Mouse (Mus musculus): ENCODE data around the gene Bspry. TPM values are rescaled to one million over a fixed set of nuclear protein-coding genes. Genes with fewer than 3 reads are reported as not detected.
A peak's percentile ranks its signal among the peaks of the same experiment; 100 is the strongest.
"Not testable (repeated sequence)": the region's sequence is repeated elsewhere in the genome, so short reads cannot be mapped to it uniquely, and the experiment has no call there.

Gene Bspry
- polyA plus RNA-seq, 1 experiment from 2014 or later: 0.20 TPM

DNA sequence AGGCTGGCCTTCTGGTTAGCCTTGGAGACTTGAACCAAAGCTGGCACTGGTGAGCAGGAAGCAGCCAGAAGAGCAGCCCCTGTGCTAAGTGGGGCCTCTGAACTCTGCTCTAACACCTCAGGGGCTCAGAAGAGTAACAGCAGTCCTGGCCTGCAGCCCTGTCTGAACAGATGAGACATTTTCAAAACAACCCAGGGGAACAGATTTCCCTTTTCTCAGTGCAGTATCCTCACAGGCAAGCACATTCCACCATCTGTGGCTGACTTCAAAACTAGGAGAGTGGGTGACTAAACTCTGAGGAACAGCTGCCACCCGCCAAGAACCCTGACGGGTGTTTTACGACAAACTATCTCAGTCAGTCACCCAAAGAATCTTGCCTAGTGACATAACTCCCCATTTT is 20.8 kb upstream of the Bspry start:
- no peak overlapping the region for H3K4me2 ChIP-seq
- 83% methylated on average over 3 of the region's 3 CpGs for WGBS (ENCODE audit: insufficient replicate concordance)
- no peak overlapping the region for H3K9ac ChIP-seq
- no peaks in the 10 kb centered on the region for H3K9me3 ChIP-seq (replicated peaks)
- H3K4me3 ChIP-seq (replicated peaks): no peak overlapping the region
- ATAC-seq (ENCODE audit: low read depth): no peak
- H3K27me3 ChIP-seq: no peaks in the 10 kb centered on the region
- H3K4me1 ChIP-seq (replicated peaks): no peaks in the 10 kb centered on the region
- DNase-seq: no peak
- H3K36me3 ChIP-seq: no peaks in the 10 kb centered on the region
- no peak overlapping the region for H3K27ac ChIP-seq

- no peak overlapping the region for H3K9ac ChIP-seq
- H3K4me3 ChIP-seq (replicated peaks): no peak overlapping the region
- no peak for ATAC-seq (ENCODE audit: low read depth)
- WGBS (ENCODE audit: insufficient replicate concordance): 83% methylated on average over 8 of the region's 8 CpGs
- H3K27me3 ChIP-seq: no peaks in the 10 kb centered on the region
- DNase-seq: no peak
- H3K9me3 ChIP-seq (replicated peaks): no peaks in the 10 kb centered on the region
- no peaks in the 10 kb centered on the region for H3K4me1 ChIP-seq (replicated peaks)
- H3K36me3 ChIP-seq: no peaks in the 10 kb centered on the region
- no peak overlapping the region for H3K27ac ChIP-seq
- H3K4me2 ChIP-seq: no peak overlapping the region
Observed at GRCm38 (mm10) chr4:62460348-62460747, 19.5 kb upstream of the Bspry start.

DNA sequence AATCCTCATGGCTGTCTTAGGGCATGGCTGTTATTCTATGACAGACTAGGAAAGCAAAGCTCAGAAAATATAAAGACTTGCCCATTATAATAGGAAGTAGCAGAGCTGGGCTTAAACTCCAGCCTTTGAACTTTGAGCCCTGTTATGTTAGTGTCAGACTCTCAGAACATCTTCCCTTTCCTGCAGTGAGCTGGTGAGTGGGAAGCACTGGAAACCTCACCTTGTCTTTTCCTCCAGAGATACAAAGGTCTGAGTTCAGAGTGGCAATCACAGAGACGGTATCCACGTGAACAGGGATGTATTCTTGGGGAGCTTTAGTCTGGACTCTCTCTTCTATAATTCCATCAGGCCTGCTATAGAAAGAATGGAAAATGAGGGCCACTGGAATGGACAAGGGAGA is 16.7 kb upstream of the Bspry start:
- Histone ChIP-seq H3K4me1 (replicated peaks) (no peaks in the 10 kb centered on the region), H3K27ac (no peak overlapping the region), H3K4me2 (no peak overlapping the region), H3K9ac (no peak overlapping the region), H3K27me3 (no peaks in the 10 kb centered on the region), H3K4me3 (replicated peaks) (no peak overlapping the region), H3K36me3 (no peaks in the 10 kb centered on the region), H3K9me3 (replicated peaks) (no peaks in the 10 kb centered on the region)
- DNase-seq (no peak), ATAC-seq (ENCODE audit: low read depth) (no peak)
- WGBS (ENCODE audit: insufficient replicate concordance): 70% methylated on average over 2 of the region's 2 CpGs

DNA sequence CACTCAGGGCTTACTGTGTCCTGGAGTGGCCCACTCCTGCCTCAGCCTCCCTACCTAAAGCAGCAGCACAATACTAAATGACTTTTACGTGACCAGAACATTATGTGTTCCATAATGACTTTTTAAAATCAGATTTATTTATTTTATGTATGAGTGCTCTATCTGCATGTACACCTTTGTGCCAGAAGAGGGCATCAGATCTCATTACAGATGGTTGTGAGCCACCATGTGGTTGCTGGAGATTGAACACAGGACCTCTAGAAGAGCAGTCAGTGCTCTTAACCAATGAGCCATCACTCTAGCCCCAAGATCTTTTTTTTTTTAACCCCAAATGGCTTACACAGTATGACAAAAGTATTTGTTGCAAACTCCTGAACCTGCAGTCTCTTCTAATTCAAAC is 11.7 kb upstream of the Bspry start:
- WGBS (ENCODE audit: insufficient replicate concordance): 65% methylated on average over 1 of the region's 1 CpGs
- Histone ChIP-seq H3K27me3 (no peaks in the 10 kb centered on the region), H3K9ac (no peak overlapping the region)

GRCm38 (mm10) chr4:62470598-62471051 is 9.2 kb upstream of the Bspry start, which contains the start of gene Wdr31:
Gene Wdr31, minus strand, starts transcription at chr4:62470896.
- H3K36me3 ChIP-seq: no peaks in the 10 kb centered on the region
- under 1% methylated on average over 30 of the region's 30 CpGs for WGBS (ENCODE audit: insufficient replicate concordance)
- peak within 1 kb of the TSS; percentile 68 for H3K9ac ChIP-seq
- ATAC-seq (ENCODE audit: low read depth): peak; percentile 90
- H3K9me3 ChIP-seq (replicated peaks): no peaks in the 10 kb centered on the region
- H3K4me1 ChIP-seq (replicated peaks): peaks cover 14% of the 10 kb centered on the region
- peak within 1 kb of the TSS; percentile 68 for H3K4me3 ChIP-seq (replicated peaks)
- DNase-seq: peak; percentile 70
- H3K4me2 ChIP-seq: peak within 1 kb of the TSS; percentile 83
- H3K27ac ChIP-seq: no peak within 1 kb of the TSS
- H3K27me3 ChIP-seq: 0 out of 2 replicates have a peak, but pooled peaks cover 3% of the 10 kb centered on the region

More for the DNA sequence above, 11.7 kb upstream of the Bspry start:
- H3K9me3 ChIP-seq (replicated peaks): no peaks in the 10 kb centered on the region
- H3K4me3 ChIP-seq (replicated peaks): no peak overlapping the region
- no peak for ATAC-seq (ENCODE audit: low read depth)
- no peak for DNase-seq
- peaks cover 7% of the 10 kb centered on the region for H3K4me1 ChIP-seq (replicated peaks)
- H3K27ac ChIP-seq: no peak overlapping the region
- H3K4me2 ChIP-seq: no peak overlapping the region
- H3K36me3 ChIP-seq: no peaks in the 10 kb centered on the region

DNA sequence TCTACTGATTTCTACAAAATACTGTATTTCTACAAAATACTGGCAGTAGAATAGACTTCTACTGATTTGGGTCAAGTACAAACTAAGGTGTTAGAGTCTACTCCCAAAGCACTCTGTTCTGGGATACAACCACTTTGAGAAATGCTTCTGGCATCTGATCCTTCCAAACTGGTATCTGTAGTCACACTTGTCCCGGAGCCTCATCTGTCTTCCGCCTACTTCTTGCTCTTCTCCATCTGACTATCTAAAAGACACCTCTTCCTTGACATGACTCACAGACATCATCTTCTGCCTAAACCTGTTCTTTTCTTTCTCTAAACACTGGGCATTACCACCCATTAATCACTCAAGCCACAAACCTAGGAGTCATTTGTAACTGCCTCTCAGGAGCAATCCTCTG is 7.8 kb upstream of the Bspry start:
- WGBS (ENCODE audit: insufficient replicate concordance): 85% methylated on average over 2 of the region's 2 CpGs
- DNase-seq: no peak
- H3K4me3 ChIP-seq (replicated peaks): no peak overlapping the region
- no peak for ATAC-seq (ENCODE audit: low read depth)
- H3K36me3 ChIP-seq: no peaks in the 10 kb centered on the region
- H3K4me2 ChIP-seq: no peak overlapping the region
- H3K27me3 ChIP-seq: peaks cover 3% of the 10 kb centered on the region; the same call in 1 of the 2 replicates
- no peak overlapping the region for H3K27ac ChIP-seq
- no peaks in the 10 kb centered on the region for H3K9me3 ChIP-seq (replicated peaks)
- H3K4me1 ChIP-seq (replicated peaks): peaks cover 14% of the 10 kb centered on the region
- H3K9ac ChIP-seq: no peak overlapping the region

DNA sequence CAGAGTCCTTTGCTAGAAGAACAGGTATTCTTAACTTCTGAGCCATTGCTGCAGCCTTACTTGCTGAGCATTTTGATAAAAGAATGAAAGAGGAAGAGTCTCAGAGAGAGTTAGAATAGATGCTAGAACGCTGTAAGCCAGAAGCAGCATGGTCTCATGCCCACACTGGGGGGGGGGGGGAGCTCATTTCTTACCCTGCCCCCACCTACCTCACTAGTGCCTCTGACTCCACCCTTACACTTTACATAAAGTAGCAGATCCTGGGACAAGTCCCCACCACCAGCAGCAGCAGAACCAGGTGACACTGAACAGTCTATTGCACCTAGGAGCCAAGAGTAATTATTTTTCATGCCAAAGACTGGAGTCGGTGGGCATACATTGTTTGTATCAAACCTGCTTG is 4.7 kb upstream of the Bspry start:
- no peak overlapping the region for H3K27ac ChIP-seq
- no peak for ATAC-seq (ENCODE audit: low read depth)

GRCm38 (mm10) chr4:62475793-62476192 is 4.1 kb upstream of the Bspry start:
- Histone ChIP-seq H3K9ac (no peak overlapping the region), H3K36me3 (no peaks in the 10 kb centered on the region), H3K9me3 (replicated peaks) (no peaks in the 10 kb centered on the region), H3K4me1 (replicated peaks) (peaks cover 24% of the 10 kb centered on the region), H3K27ac (no peak overlapping the region), H3K4me3 (replicated peaks) (no peak overlapping the region), H3K27me3 (peaks cover 31% of the 10 kb centered on the region), H3K4me2 (no peak overlapping the region)
- no peak for DNase-seq
- WGBS (ENCODE audit: insufficient replicate concordance): 74% methylated on average over 6 of the region's 6 CpGs
- ATAC-seq (ENCODE audit: low read depth): no peak

More for the DNA sequence above, 4.7 kb upstream of the Bspry start:
- H3K4me2 ChIP-seq: no peak overlapping the region
- H3K9me3 ChIP-seq (replicated peaks): no peaks in the 10 kb centered on the region
- no peaks in the 10 kb centered on the region for H3K36me3 ChIP-seq
- H3K4me3 ChIP-seq (replicated peaks): no peak overlapping the region
- no peak overlapping the region for H3K9ac ChIP-seq
- DNase-seq: no peak
- H3K27me3 ChIP-seq: peaks cover 24% of the 10 kb centered on the region
- H3K4me1 ChIP-seq (replicated peaks): peaks cover 26% of the 10 kb centered on the region
- 57% methylated on average over 2 of the region's 2 CpGs for WGBS (ENCODE audit: insufficient replicate concordance)

DNA sequence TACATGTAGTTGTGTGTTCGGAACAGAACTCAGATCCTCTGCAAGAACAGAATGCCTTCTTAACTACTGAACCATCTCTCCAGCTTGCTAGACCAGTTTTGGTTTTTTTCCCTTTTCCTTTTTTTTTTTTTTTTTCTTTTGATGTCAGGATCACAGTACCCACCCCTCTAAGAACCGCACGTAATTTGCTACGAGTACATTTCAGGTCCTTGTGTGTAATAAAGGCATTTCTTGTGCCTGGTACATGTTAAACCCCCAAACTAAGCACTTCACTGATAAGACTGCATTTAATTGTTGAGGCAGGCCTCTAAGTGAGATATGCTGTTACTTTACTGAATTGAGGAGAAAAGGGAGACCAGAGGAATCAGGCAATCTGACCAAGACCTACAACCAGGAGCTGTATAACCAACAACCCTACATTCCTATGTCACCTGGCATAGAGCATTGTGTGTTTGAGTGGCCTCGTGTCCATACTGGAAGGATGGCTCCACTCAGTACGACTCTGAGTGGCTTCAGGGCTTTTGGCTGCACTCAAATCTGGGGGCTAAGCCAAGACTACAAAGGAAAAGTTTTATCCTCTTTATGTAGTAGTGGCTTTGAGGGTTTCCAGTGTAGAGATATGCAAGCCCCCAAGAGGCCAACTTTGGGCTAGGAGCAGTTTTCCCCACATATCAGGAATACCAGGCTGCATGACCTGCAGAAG is 2.2 kb upstream of the Bspry start:
- peaks cover 26% of the 10 kb centered on the region for H3K4me1 ChIP-seq (replicated peaks)
- peaks cover 50% of the 10 kb centered on the region for H3K27me3 ChIP-seq
- no peak overlapping the region for H3K27ac ChIP-seq
- DNase-seq: no peak
- H3K9ac ChIP-seq: no peak overlapping the region
- no peak overlapping the region for H3K4me2 ChIP-seq
- no peaks in the 10 kb centered on the region for H3K9me3 ChIP-seq (replicated peaks)
- H3K4me3 ChIP-seq (replicated peaks): no peak overlapping the region
- ATAC-seq (ENCODE audit: low read depth): no peak
- WGBS (ENCODE audit: insufficient replicate concordance): 73% methylated on average over 6 of the region's 6 CpGs
- H3K36me3 ChIP-seq: no peaks in the 10 kb centered on the region

DNA sequence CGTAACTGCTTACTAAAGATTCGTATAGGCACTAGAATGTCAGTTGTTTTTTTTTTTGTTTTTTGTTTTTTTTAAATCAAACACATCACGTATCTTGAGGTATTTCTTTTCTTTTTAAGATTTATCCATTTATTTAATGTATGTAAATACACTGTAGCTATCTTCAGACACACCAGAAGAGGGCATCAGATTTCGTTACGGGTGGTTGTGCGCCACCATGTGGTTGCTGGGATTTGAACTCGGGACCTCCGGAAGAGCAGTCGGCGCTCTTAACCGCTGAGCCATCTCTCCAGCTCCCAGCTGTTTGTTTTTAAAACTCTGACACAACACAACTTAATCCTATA is 288 bp upstream of the Bspry start:
- not testable (repeated sequence) for H3K27ac ChIP-seq; ATAC-seq (ENCODE audit: low read depth); H3K36me3 ChIP-seq; DNase-seq; H3K9me3 ChIP-seq (replicated peaks)
- H3K4me1 ChIP-seq (replicated peaks): peaks cover 25% of the 10 kb centered on the region
- 11% methylated on average over 11 of the region's 11 CpGs for WGBS (ENCODE audit: insufficient replicate concordance)
- H3K4me3 ChIP-seq (replicated peaks): peak overlapping the region; percentile 57
- peak overlapping the region; percentile 80 for H3K4me2 ChIP-seq
- peak overlapping the region; percentile 52; the same call in 1 of the 2 replicates for H3K9ac ChIP-seq
- peaks cover 50% of the 10 kb centered on the region for H3K27me3 ChIP-seq

DNA sequence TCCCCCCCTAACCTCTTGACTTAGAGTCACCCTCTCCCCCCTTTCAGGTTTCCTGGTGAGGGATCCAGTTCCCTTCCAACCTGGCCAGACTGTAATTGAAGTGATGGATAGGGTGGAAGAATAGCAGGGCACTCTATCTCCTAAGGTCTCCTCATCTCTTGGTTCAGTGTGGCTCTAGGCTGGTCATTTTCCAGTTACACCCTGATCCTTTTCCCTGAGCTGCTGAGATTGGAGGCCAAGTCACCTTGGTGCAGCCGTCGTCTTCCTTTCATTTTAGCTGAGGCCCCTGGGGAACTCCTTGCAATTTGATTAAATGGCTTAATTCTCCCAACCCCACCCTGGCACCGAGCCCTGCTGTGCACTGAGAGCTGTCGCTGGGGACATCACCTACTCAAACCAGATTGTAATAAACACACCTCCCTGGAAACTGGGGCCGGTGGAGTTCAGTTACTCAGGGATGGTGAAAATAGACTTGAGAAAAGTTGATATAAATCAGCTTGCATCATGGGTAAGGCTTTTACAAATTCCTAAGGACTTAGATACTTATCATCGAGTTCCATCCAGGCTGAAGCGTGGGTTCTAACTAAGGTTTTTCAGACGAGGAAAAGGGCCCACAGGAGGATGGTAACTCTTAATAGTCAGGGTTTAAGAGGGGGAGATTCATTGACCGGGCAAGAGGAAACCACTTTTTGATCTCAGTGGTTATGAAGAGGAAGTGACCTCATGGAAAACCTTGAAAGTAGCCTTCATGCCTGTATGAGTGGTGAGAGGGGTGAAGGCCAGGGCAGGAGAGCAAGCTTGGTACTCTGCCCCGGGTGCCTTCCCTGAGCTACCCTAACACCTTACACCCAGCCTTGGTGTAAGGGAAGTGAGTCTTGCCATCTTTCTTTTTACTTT is 1.1 kb downstream of the Bspry start:
- Histone ChIP-seq H3K36me3 (no peaks in the 10 kb centered on the region), H3K27me3 (peaks cover 47% of the 10 kb centered on the region), H3K4me3 (replicated peaks) (no peak overlapping the region), H3K27ac (no peak overlapping the region), H3K4me2 (no peak overlapping the region), H3K4me1 (replicated peaks) (peaks cover 39% of the 10 kb centered on the region), H3K9ac (no peak overlapping the region), H3K9me3 (replicated peaks) (no peaks in the 10 kb centered on the region)
- DNase-seq (no peak), ATAC-seq (ENCODE audit: low read depth) (peak; percentile 8; the same call in 1 of the 2 replicates)
- WGBS (ENCODE audit: insufficient replicate concordance): 27% methylated on average over 10 of the region's 10 CpGs

All from liver, embryonic 13.5 days (tissue).